Mouse (Mus musculus): ENCODE measurements at regions not wholly inside any gene's neighbourhood (a gene's known extent, or its start where the extent isn't known, plus 50 kb on each side); places are given as distances from the start of the nearest gene placed in this dataset.

- DNase-seq = no peak
Measured at GRCm38 (mm10) chr10:99467319-99467842, 204.3 kb downstream of the Dusp6 start.

GRCm38 (mm10) chr10:99468971-99469370 is 205.9 kb downstream of the Dusp6 start:
- no peak for DNase-seq

- no peak for DNase-seq
Measured at GRCm38 (mm10) chr10:99471832-99472497, 208.9 kb downstream of the Dusp6 start.

GRCm38 (mm10) chr10:99472806-99473205 is 209.8 kb downstream of the Dusp6 start:
- DNase-seq = no peak

- no peak for DNase-seq
Measured at GRCm38 (mm10) chr10:99473758-99474157, 210.7 kb downstream of the Dusp6 start.

- DNase-seq = no peak
Measured at GRCm38 (mm10) chr10:99474546-99474945, 211.5 kb downstream of the Dusp6 start.

GRCm38 (mm10) chr10:99476214-99476613 is 213.2 kb downstream of the Dusp6 start:
- DNase-seq = no peak

- no peak for DNase-seq
Measured at GRCm38 (mm10) chr10:99476776-99477175, 213.7 kb downstream of the Dusp6 start.

GRCm38 (mm10) chr10:99480573-99480972 is 217.5 kb downstream of the Dusp6 start:
- no peak for DNase-seq

- DNase-seq = no peak
Measured at GRCm38 (mm10) chr10:99482009-99482408, 219.0 kb downstream of the Dusp6 start.

GRCm38 (mm10) chr10:99488195-99489080 is 225.4 kb downstream of the Dusp6 start:
- no peak for DNase-seq

GRCm38 (mm10) chr10:99511514-99512237 is 247.8 kb downstream of the Csl start:
- no peak for DNase-seq

- DNase-seq = no peak
Measured at GRCm38 (mm10) chr10:99517944-99518343, 241.5 kb downstream of the Csl start.

- DNase-seq = no peak
Measured at GRCm38 (mm10) chr10:99519479-99519878, 240.0 kb downstream of the Csl start.

- no peak for DNase-seq
Measured at GRCm38 (mm10) chr10:99523817-99524216, 235.6 kb downstream of the Csl start.

GRCm38 (mm10) chr10:99524273-99525212 is 234.9 kb downstream of the Csl start:
- no peak for DNase-seq

- no peak for DNase-seq
Measured at GRCm38 (mm10) chr10:99526148-99526547, 233.3 kb downstream of the Csl start.

GRCm38 (mm10) chr10:99526561-99526960 is 232.9 kb downstream of the Csl start:
- DNase-seq = no peak

GRCm38 (mm10) chr10:99531104-99531503 is 228.4 kb downstream of the Csl start:
- no peak for DNase-seq

GRCm38 (mm10) chr10:99531556-99531955 is 227.9 kb downstream of the Csl start:
- no peak for DNase-seq

GRCm38 (mm10) chr10:99531992-99532391 is 227.5 kb downstream of the Csl start:
- no peak for DNase-seq

GRCm38 (mm10) chr10:99532697-99533119 is 226.8 kb downstream of the Csl start:
- no peak for DNase-seq

Measured in B cell, adult 2 months (primary cell).